Mouse (Mus musculus): ENCODE results near the gene E2f8. TPM values are rescaled to one million over a fixed set of nuclear protein-coding genes. Genes with fewer than 3 reads are reported as not detected.

Gene E2f8
- total and polyA plus RNA-seq, 3 experiments, result 8.9 to 49.4 (median 39.3) TPM

DNA sequence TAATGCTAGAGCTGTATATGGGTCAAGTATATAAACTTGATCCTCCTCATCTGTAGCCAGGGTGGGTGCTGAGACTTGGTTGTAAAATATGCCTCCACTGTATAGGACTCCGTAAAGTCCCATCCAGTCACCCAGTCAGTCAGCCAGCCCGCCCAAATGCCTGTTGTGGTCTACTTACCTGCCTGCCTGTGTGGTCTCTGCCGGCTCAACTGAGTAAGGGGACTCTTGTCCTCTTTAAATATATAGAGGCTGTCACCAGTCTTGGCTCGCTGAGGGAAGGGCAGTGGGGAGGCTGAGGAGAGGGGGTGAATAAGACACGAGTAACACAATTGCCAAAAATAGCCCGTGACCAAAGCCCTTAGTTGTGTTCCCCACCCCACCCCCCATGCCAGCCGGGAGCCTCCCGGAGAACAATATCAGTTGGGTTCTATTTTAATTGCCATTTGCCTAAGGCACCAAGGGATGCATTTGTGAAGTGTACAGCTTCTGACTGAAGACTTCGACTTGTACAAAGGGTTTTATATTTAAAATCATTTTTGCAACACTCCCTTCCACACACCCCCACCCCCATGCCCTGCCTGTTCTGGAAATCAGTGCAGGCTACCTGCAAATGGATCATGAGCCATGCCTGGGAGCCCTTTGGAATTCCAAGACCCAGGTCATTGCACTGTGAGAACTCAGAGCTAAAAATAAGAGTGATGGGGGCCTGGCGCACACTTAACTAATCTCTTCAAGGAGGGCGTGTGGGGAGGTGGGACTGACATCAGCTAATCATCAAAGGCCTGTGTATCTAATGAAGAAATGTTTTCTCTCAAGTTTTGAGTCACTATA lies 33.4 kb downstream of the E2f8 start, which contains the start of gene Csrp3:
Csrp3 (minus strand) TSS at position 214 of the 831 bp plus-strand sequence.
- Histone ChIP-seq H3K9me3 (replicated peaks; ENCODE audit: insufficient read depth, low read length) (no peaks in the 10 kb centered on the region), H3K36me3 (ENCODE audit: control insufficient read depth in 1 of 2, insufficient read depth in 2 of 2, low read length in 2 of 2) (no peaks in the 10 kb centered on the region), H3K9ac (ENCODE audit: control insufficient read depth, low read depth, low read length, poor library complexity, severe bottlenecking) (no peak within 1 kb of the TSS), H3K4me3 (ENCODE audit: control insufficient read depth in 1 of 2, insufficient read depth in 1 of 2, low read depth in 2 of 2, low read length in 2 of 2) (no peak within 1 kb of the TSS), H3K4me1 (ENCODE audit: control insufficient read depth in 1 of 2, insufficient read depth in 2 of 2, low read length in 2 of 2) (no peaks in the 10 kb centered on the region), H3K27ac (ENCODE audit: control insufficient read depth, low read depth, low read length) (no peak within 1 kb of the TSS), H3K79me2 (ENCODE audit: control insufficient read depth, insufficient read depth, low read length, poor library complexity) (no peaks in the 10 kb centered on the region), H3K27me3 (ENCODE audit: control insufficient read depth in 1 of 2, insufficient read depth in 2 of 2, low read length in 2 of 2) (peaks cover 1 to 2% of the 10 kb centered on the region in 2 experiments; a peak in 2 of 4 replicates)
- TF ChIP-seq TBP (IDR thresholded peaks at IDR 0.05; ENCODE audit: low read depth, low read length) (no peak), POLR2AphosphoS2 (IDR thresholded peaks at IDR 0.05; ENCODE audit: low read length) (no peak), BHLHE40 (IDR thresholded peaks at IDR 0.05; ENCODE audit: borderline replicate concordance, low read depth, low read length) (no peak), MAFK (IDR thresholded peaks at IDR 0.05; ENCODE audit: borderline replicate concordance, low read depth, low read length) (no peak), NRF1 (IDR thresholded peaks at IDR 0.05; ENCODE audit: insufficient read depth, low read depth, low read length, poor library complexity, severe bottlenecking) (no peak), CTCF (IDR thresholded peaks at IDR 0.05 in 2 of 3, conservative IDR thresholded peaks at IDR 0.05 in 1 of 3; ENCODE audit: control insufficient read depth in 1 of 3, insufficient read depth in 1 of 3, low read depth in 2 of 3, low read length in 3 of 3, poor library complexity in 1 of 3, severe bottlenecking in 1 of 3) (no peak), GATA1 (IDR thresholded peaks at IDR 0.05; ENCODE audit: low read depth, low read length) (no peak), E2F4 (IDR thresholded peaks at IDR 0.05; ENCODE audit: borderline replicate concordance, low read depth, low read length) (no peak), JUND (IDR thresholded peaks at IDR 0.05; ENCODE audit: low read depth, low read length) (no peak), POLR2A (IDR thresholded peaks at IDR 0.05; ENCODE audit: control insufficient read depth in 1 of 2, insufficient read depth in 1 of 2, low read depth in 1 of 2, low read length in 2 of 2, poor library complexity in 1 of 2) (no peak)
- no peak for DNase-seq (ENCODE audit: low read depth, low spot score)

DNA sequence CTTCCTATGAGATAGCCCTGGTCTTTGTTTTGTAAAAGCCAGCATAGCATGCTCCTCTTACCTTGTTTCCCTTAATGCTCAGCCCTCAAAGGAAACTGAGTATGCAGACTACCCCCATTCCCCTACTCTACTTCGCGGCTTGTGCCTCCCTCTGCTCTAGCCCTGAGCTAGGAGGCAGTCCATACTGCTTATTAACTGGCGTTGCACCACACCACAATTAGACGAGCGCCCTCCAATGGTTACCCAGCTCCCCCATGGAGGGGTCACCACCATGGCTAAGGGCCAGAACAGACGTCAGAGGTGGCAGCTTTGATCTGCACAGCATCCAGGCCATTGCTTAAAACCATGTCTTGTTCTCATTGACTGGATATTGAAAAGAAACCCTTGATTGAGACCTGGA lies 34.6 kb downstream of the E2f8 start:
- H3K27ac ChIP-seq (ENCODE audit: control insufficient read depth, low read depth, low read length), result no peak overlapping the region
- no peak for TF ChIP-seq CHD2 (IDR thresholded peaks at IDR 0.05; ENCODE audit: low read length)
- TF ChIP-seq NELFE (IDR thresholded peaks at IDR 0.05; ENCODE audit: low read depth, low read length), result no peak
- TF ChIP-seq POLR2A (IDR thresholded peaks at IDR 0.05; ENCODE audit: control insufficient read depth in 1 of 2, insufficient read depth in 1 of 2, low read depth in 1 of 2, low read length in 2 of 2, poor library complexity in 1 of 2), result no peak
- TF ChIP-seq TCF12 (IDR thresholded peaks at IDR 0.05; ENCODE audit: low read depth, low read length), result no peak
- no peak for TF ChIP-seq MAX (IDR thresholded peaks at IDR 0.05; ENCODE audit: low read length)
- TF ChIP-seq BHLHE40 (IDR thresholded peaks at IDR 0.05; ENCODE audit: borderline replicate concordance, low read depth, low read length), result no peak
- no peak for TF ChIP-seq ZNF384 (IDR thresholded peaks at IDR 0.05; ENCODE audit: low read depth, low read length)
- TF ChIP-seq USF2 (IDR thresholded peaks at IDR 0.05; ENCODE audit: borderline replicate concordance in 1 of 2, insufficient read depth in 1 of 2, low read depth in 1 of 2, low read length in 2 of 2), result no peak
- TF ChIP-seq MXI1 (IDR thresholded peaks at IDR 0.05; ENCODE audit: low read depth, low read length), result no peak
- no peaks in the 10 kb centered on the region for H3K79me2 ChIP-seq (ENCODE audit: control insufficient read depth, insufficient read depth, low read length, poor library complexity)

More for the DNA sequence above, 34.6 kb downstream of the E2f8 start:
- Histone ChIP-seq H3K4me1 (ENCODE audit: control insufficient read depth in 1 of 2, insufficient read depth in 2 of 2, low read length in 2 of 2) (0 out of 4 replicates have a peak, but pooled peaks cover 0 to 2% of the 10 kb centered on the region in 2 experiments), H3K36me3 (ENCODE audit: control insufficient read depth in 1 of 2, insufficient read depth in 2 of 2, low read length in 2 of 2) (no peaks in the 10 kb centered on the region), H3K9me3 (replicated peaks; ENCODE audit: insufficient read depth, low read length) (no peaks in the 10 kb centered on the region), H3K9ac (ENCODE audit: control insufficient read depth, low read depth, low read length, poor library complexity, severe bottlenecking) (no peak overlapping the region), H3K4me3 (ENCODE audit: control insufficient read depth in 1 of 2, insufficient read depth in 1 of 2, low read depth in 2 of 2, low read length in 2 of 2) (no peak overlapping the region), H3K27me3 (ENCODE audit: control insufficient read depth in 1 of 2, insufficient read depth in 2 of 2, low read length in 2 of 2) (peaks cover 1 to 2% of the 10 kb centered on the region in 2 experiments; a peak in 2 of 4 replicates)
- DNase-seq (ENCODE audit: low read depth, low spot score), result no peak

All from MEL (cell line).